Mouse (Mus musculus): Measurements from ENCODE around the gene Kdm5c. TPM values are rescaled to one million over a fixed set of nuclear protein-coding genes. Genes with fewer than 3 reads are reported as not detected.
"Not testable (repeated sequence)": the region's sequence is repeated elsewhere in the genome, so short reads cannot be mapped to it uniquely, and the experiment has no call there.

Gene Kdm5c
- total RNA-seq (2021): 10 to 100 TPM; 33.8 to 49.2 TPM
- long read RNA-seq, experiment 1, full-length matches to known transcripts: 1 of 7 reads
- long read RNA-seq, experiment 1, partial matches to known transcripts: 5 of 7 reads
- long read RNA-seq, experiment 1, other reads (novel, unspliced or antisense): 1 of 7 reads
- long read RNA-seq, experiment 2, full-length matches to known transcripts: 11 of 32 reads
- long read RNA-seq, experiment 2, partial matches to known transcripts: 7 of 32 reads
- long read RNA-seq, experiment 2, other reads (novel, unspliced or antisense): 14 of 32 reads

DNA sequence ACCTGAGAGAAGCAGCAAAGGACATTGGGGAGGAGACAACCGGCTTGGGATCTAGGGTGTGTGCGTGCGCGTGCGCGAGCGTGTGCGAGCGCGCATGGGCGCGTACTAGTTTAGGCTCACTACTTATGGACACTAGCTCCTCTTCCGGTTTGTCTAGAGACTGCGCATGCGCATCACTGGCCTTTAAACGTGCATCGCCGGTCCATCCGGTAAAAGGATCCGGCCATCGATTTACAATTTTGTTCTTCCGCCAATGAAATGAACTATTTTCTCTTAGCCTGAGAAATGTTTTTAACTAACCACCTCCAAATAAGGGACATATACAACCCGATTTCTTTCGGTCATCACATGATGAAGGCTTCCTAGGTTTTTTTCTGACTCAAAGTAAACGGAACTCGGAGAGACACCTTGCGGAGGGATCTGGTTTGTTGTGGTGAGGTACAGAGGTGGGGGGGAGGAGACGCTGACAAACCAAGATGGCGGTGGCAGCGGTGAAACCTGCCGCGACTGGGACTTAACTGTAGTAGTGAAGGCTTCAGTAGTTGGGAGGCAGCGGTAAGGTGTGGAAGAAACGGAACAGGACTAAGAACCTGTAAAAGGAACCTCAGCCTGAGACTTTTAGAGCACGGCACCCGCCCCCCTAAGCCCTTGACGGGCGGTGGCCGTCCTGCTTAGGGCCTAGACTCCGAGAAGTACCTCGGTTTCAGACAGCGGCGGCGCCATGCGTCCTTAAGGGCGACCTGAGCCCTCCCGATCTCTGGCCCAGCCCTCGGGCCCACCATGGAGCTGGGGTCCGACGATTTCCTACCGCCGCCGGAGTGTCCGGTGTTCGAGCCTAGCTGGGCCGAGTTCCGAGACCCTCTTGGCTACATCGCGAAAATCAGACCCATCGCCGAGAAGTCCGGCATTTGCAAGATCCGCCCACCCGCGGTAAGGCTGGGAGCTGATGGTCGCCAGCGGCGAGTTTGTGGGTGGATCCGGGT, at the start of gene Kdm5c:
Gene Kdm5c, plus strand, starts transcription at position 240 of the 983 bp plus-strand sequence.
- peak; percentile 90 to 91 for DNase-seq (ENCODE audit: low spot score in 2 of 2)

DNA sequence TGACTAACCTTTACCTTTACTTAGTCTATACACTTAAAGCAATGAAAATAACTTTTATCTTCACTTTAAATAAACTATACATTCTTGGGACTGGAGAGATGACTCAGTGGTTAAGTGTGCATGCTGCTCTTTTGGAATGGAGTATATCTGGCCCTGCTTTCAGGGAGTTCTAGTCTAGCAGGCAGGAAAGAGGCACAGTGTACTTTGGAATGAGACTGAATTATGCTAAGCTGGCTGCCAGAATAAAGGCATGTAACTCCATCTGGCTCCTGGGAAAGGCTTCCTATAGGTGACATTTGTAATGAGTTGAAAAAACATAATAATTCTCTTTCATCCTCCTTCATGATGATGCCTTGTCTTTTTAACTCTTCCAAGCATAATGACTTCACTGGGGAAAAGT, 45.7 kb upstream of the Kdm5c start:
- DNase-seq (ENCODE audit: low spot score in 2 of 2): no peak

DNA sequence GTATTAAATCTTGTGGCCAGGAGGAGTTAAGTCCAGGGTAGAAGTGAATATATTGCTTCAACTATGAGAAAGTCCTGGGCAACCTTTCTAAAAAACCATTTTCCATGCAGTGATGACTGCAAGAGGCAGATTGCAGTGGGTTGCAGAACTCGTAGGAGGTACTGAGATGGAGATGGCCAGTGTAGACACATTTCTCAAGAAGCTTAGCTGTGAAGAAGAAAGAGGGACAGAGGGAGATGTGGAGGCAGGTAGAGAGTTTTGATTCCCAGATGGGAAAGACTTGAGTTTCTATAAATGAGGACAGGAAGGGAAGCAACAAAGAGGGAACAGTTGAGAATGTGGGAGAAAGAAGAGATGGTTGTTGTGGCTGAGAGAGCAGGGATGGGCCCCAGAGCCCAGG, 41.6 kb upstream of the Kdm5c start:
- no peak for DNase-seq (ENCODE audit: low spot score in 2 of 2)

DNA sequence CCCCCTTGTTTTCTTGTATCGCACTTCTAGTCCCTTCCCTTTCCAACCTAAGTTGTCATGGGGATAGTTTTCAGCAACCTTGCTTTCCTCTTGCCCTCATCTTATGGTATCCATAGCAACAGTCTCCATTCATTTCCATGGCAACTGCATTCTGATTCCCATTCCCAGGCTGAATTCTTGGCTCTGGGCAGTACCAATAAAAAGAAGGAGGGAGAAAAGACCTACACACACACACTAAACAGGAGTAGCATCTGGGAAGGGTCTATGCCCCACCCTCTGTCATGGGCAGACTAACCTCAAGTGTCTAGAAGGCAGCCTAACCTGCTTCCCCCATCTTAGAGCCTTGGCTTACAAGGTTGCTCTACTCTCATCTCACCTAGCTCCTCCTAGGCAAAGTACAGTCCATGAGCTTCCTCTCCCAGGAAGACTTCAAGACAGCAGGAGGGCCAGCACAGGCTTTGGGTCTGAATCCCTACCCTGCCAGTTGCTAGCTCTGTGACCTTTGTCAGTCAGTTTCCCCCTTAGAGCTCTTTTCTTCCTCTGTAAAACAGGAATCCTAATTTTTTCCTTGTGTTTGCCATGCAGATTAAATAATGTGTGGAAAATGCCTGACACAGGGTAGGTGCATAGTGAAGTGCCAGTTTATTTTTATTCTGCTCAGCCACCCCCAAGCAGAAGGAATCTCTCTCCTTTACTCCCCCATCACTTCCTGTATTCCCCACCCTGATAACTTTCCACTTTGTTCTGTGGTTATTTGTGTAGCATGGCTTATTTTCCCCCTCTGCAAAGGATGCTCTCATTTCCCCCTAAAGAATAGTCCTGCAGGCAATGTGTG, 34.8 kb upstream of the Kdm5c start:
- DNase-seq (ENCODE audit: low spot score in 2 of 2): no peak

DNA sequence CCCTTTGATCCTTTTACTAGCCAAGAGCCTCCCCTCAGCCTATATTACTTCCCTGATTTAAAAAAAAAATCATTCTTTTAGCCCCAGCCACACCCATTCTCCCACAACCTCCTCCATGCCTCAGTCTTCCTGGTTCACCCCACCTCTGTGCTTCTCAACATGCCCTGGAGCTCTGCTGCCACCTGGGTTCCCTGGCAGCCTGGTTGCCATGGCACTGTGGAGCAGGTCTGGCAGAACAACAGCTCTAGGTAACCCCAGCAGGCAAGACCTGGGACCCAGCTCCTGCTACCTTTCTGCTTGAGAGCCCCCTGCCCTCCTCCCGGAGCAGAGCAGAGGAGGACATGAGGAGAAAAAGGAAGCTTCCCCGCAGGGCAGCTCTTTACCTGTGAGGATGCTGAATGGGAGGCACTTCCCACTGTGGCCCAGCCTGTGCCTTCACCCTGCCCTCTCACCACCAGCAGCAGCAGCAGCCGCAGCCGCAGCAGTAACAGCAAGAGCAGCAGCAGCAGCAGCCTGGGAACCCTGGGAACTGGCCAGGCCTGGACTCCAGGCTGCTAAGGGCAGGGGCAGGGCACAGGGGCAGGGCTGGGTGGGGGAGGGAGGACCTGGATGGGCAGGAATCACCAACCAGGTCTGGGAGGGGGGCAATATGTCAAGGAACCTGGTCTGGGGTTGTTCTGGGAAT, 30.9 kb upstream of the Kdm5c start:
- DNase-seq (ENCODE audit: low spot score in 2 of 2): no peak

DNA sequence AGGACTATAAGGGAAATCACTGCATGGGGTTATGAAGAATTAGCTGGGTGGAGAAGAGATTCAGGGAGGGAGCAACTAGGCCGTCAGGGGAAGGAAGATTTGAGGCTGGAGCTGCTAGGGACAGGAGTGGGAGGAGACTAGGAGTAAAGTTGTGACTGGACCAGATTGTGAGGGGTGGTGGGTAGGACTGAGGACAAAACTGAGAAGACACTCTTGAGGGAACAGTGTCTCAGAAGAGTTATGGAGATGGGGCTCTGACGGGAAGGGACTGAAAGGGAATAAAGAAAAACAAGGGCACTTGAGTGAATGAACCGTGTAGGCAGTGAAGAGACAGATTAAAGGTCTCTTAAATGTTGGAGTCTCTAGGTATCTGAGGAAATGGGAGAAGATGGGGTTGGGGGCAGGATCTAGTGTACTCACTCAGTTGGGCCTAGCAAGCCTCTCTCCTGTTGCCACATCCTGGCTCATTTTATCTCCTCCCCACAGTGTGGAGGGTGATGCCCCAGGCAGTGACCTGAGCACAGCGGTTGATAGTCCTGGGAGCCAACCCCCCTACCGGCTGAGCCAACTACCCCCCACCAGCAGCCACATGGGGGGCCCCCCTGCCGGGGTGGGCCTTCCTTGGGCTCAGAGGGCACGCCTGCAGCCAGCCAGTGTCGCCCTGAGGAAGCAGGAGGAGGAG, 30.3 kb upstream of the Kdm5c start:
- no peak for DNase-seq (ENCODE audit: low spot score in 2 of 2)

DNA sequence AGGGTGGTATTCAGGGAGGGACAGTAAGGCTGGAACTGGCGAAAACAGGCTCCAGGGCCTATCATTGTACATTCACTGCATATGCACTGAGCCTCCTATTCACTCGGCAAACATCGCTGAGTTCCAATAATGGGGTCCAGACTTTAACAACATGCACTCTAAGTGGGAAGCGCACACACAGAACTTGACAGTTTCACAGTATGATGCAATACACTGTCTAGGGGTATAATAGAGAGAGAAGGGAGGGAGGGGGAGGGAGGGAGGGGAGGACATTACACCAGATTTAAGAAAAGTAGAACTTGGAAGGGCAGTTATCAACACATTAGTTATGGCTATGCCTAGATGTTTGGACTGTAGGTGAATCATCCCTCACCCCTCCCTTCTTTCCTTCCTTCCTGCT, 29.6 kb upstream of the Kdm5c start:
- no peak for DNase-seq (ENCODE audit: low spot score in 2 of 2)

DNA sequence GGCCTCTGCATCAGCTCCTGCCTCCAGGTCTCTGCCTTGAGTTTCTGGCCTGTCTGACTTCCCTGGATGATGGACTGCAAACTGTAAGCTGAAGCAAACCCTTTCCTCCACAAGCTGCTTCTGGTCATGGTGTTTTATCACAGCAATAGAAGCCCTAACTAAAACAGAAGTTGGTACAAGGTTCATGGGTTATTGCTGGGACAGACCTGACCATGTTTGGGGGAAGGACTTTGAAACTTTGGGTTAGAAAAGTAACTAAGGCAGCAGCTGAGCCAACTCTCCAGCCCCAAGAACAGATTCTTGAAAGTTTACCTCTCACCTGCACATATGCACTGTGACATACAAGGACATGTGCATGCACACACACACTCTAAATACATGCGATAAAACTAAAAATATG, 27.3 kb upstream of the Kdm5c start:
- no peak for DNase-seq (ENCODE audit: low spot score in 2 of 2)

DNA sequence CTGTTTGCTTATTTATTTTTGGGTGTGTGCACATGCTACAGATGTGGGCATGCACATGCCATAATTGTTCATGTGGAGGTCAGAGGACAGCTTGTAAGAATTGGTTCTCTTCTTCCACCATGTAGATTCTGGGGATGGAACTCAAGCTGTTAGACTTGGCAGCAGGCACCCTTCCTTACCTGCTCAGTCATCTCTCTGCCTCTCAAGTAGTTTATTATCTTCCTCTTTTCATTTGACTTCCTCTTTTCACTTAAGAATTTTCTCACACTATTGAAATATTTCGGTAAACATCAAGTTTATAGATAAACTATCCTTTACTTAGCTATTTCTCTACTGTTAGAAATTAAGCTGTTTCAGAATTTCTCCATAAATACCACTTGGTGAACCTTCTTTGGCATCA, 18.1 kb upstream of the Kdm5c start:
- DNase-seq (ENCODE audit: low spot score in 2 of 2): no peak

DNA sequence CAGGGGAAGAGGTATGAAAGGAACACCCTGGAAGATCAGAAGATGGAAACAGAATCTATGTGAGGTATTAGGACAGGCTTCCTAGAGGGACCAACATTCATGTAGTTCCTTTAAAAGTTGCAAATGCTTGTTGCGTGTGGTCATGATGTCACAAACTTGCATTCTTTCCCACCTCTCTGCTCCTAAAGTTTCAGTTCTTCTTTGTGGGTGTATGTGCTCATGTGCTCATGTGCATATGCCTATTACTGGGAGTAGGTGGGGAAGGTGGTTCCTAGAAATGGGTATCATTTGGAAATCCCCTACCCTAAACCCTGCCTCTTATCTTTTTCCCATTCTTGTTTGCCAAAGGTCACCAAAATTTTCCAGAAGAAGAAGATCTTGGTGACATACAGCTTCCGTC, 14.3 kb upstream of the Kdm5c start:
- no peak for DNase-seq (ENCODE audit: low spot score in 2 of 2)

DNA sequence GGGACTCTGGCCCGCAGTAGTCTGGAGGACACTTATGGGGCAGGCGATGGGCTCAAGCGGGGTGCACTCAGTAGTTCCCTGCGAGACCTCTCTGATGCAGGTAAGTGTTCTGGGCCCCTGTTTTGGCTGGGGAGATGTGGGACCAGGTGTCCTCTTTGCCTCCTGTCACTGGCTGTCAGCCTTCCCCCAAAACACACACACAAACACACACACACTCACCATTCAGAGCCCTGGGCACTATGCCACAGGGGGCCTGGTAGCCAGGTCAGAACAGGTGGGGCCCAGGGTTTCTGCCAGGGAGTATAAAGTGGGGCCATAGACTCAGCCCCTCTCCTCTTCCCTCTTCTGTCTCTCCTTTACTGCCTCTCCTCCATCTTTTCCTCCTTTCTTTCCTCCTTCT, 11.1 kb upstream of the Kdm5c start:
- no peak for DNase-seq (ENCODE audit: low spot score in 2 of 2)

DNA sequence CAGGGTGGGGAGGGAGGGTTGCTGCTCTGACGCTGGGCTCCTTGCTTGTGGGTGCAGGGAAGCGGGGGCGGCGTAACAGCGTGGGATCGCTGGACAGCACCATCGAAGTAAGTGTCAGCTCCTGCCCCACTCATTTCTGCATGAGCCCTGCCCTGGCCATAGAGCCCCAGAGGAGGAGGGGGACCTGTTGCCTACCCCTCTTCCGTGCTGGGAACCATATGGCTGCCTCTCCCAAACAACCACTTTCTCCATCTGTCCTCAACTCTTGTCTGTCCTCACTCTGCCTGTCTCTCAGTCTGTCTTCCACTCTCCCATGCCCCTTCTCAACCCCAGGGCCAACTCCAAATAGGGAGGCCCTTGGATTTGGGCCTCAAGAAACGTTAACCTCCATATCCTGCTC, 10.6 kb upstream of the Kdm5c start:
- DNase-seq (ENCODE audit: low spot score in 2 of 2): no peak

DNA sequence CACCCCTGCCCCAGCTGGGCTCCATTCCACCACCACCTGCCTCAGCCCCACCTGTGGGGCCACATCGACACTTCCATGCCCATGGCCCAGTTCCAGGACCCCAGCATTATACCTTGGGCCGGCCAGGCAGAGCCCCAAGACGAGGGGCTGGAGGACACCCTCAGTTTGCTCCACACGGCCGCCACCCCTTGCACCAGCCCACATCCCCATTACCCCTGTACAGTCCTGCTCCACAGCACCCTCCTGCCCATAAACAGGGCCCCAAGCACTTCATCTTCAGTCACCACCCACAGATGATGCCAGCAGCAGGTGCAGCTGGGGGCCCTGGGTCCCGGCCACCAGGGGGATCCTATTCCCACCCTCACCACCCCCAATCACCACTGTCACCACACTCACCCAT, 9.5 kb upstream of the Kdm5c start:
- DNase-seq (ENCODE audit: low spot score in 2 of 2): no peak

DNA sequence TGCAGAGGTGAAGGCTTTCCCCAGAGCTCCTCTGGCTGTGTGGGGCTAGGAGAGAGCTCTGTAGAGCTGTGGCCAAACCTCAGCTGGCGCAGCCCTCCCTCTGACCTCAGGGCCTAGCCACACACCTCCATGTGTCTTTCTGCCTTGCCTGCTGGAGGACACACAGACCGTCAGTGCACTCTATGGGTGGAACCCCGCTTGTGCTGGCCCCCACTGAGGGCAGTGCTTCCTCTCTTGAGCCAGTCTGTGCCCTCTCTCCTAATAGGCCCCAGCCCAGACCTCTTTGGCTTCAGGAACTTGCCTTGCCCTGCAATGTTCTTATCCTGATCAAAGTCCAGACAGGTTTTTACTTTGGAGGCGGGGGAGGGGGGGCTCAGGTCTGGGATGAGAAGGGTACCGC, 8.5 kb upstream of the Kdm5c start:
- DNase-seq (ENCODE audit: low spot score in 2 of 2): no peak

DNA sequence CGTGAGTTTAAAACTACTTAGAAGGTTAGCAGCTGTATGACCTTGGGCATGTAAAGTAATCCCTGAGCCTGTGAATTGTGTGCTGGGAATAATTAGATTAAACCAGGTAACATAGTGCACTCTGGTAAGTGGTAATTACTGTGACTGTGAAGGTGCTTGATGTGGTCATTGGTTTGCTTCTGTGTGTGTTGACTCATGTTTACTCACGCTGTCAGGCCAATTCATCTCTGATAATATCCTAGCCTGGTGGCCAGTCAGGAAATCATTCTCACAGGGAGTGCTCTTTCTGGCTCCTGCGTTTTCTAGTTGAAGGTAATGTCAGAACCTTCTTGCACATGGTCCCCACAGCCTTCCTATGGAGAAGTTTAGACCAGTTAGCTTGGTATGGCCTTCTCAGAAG, 1.3 kb downstream of the Kdm5c start:
- no peak for DNase-seq (ENCODE audit: low spot score in 2 of 2)

DNA sequence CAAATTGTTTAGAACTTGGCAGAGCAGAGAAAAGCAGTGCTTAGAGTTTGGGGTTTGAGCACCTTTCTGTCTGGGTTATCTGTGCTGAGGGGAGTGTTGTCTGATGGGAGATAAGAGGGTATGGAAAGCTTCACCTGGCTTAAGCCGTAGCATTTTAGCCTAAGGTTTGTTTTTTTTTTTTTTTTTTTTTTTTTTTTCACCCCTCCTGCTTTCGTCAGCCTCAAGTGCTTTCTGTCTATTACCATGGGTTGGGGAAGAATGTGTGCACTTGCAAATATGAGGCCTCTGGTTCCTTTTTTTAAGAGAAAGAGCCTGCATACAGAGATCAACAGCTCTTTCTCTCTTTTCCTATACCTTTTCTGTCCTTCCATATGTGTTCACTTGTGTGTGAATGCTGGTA, 2.9 kb downstream of the Kdm5c start:
- DNase-seq (ENCODE audit: low spot score in 2 of 2): no peak

DNA sequence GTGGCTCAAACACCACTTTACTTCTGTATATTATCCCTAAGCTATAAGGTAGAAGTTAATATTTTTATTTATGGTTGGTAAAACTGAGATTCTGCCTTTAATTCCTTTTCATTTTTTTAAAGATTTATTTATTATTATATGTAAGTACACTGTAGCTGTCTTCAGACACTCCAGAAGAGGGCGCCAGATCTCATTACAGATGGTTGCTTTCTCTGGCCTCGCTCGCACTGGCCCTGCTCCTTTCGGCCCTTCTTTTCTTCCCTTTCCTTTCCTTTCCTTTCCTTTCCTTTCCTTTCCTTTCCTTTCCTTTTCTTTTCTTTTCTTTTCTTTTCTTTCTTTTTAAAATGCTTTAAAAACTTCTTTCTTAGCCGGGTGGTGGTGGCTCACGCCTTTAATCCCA, 10.3 kb downstream of the Kdm5c start:
- not testable (repeated sequence) for DNase-seq (ENCODE audit: low spot score in 2 of 2)

DNA sequence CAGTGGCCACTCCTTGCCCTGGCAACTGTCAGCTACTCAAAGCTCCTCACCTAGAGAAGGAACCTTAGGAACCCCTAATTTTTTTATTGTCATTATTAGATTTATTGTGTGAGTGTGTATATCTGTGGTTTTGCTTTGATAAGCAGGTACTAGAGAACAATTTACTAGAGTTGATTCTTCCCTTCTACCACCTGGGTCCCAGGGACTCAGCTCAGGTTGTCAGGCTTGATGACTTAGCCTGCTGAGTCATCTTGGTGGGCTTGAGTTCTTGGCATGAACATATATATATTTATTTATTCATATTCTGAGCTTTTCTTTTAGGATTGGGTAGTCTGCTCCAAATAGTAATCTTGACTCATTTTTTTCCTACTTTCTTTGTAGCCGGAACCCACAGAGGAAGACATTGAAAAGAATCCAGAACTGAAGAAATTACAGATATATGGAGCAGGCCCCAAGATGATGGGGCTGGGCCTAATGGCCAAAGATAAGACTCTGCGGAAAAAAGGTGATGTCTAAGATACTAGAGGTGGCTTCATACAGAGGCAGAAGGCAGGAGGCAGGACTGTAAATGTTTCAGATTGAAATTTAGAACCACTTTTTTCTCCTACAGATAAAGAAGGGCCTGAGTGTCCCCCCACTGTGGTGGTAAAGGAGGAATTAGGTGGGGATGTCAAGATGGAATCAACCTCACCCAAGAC, 11.8 kb downstream of the Kdm5c start:
- no peak for DNase-seq (ENCODE audit: low spot score in 2 of 2)

DNA sequence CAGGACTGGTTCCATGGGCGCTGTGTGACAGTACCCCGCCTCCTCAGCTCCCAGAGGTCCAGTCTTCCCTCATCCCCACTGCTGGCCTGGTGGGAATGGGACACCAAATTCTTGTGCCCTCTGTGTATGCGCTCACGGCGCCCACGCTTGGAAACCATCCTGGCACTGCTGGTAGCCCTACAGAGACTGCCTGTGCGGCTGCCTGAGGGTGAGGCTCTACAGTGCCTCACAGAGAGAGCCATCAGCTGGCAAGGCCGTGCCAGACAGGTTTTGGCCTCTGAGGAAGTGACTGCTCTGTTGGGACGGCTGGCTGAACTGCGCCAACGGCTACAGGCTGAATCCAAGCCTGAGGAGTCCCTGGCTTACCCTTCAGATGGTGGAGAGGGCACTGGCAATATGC, 38.4 kb downstream of the Kdm5c start:
- no peak for DNase-seq (ENCODE audit: low spot score in 2 of 2)

DNA sequence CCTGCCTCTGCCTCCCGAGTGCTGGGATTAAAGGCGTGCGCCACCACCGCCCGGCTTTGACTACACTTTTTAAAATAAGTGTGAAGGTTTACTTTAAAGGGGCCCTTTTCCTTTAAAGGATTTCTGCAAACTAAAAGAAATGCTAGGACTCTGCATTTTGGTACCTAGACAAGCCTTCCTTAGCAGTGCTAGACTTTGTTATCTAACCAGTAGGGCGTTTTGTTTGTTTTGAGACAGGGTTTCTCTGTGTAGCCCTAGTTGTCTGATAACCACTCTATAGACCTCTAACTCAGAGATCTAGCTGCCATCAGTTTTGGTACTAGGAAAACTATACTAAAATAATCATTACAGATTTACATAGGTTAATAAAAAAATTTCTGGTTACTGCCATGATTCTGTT, 46.6 kb downstream of the Kdm5c start:
- no peak for DNase-seq (ENCODE audit: low spot score in 2 of 2)
